Mouse (Mus musculus): ENCODE measurements around the gene Commd6. TPM values are rescaled to one million over a fixed set of nuclear protein-coding genes. Genes with fewer than 3 reads are reported as not detected.
"Not testable (repeated sequence)": the region's sequence is repeated elsewhere in the genome, so short reads cannot be mapped to it uniquely, and the experiment has no call there.

The Commd6 gene
- total RNA-seq, 2 experiments from 2014 or later: 26.0 to 29.4 TPM

GRCm38 (mm10) chr14:101613206-101613605 lies 27.3 kb downstream of the Commd6 start:
- intact Hi-C loops (cut with DNase I): no loop called here
- no peak for DNase-seq

DNA sequence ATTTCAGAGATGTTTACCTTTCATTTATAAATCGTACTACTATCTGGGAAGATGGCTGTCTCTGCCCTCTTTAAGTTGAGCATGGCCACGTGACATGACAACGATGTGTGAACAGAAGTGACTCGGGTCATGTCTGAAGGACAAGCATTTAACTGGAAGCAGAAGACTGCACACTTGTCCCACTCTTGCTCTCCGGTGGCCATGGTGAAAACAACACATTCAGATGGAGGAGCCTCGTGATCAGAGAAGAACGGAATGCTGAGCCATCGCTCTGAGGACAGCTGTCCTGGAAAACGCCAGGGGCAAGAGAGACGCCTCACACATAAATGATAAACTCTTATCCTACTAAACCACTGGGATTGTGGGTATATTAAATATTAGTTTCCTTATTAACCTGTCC lies 29.8 kb downstream of the Commd6 start:
- no peak for DNase-seq

DNA sequence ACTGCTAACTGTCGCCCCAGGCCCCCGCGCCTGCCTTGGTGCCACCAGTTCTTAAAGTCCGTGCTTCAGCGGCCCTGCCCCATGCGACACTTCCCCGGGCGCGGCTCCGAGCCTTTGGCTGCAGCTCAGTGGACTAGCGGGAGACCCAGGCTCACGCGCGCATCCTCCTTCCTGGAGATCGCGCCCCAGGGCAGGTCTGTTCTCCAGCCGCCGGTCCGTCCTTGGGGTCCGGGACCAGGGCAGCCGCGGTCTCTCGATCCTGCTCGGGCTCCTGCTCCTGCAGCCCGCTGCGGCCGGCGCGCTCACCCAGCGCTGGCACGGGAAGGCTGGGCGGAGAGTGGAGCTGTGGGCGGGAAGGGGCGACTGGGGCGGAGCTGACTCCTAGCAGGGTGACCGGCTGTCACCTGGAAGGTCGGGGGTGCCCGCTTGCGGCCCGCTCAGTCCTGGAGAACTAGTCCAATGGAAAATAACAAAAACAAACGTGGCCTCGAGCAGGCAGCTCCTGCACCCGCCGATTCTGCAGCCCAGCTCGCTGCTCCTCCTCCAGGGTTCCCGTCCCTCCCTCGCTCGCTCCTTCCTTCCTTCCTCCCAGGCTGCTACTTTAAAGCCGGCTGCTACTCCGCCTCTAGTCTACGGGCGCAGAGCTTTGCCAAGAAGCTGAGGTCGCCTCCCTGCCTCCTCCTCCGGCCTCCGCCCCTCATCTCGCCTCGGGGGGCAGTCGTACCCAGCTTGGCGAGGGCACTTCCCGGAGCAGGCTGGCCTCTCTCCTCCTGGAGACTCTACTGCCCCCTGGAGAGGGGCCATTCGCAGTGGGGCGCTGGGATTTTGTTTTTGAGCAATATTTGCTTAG lies 31.7 kb downstream of the Commd6 start, which contains the start of gene Tbc1d4:
Gene Tbc1d4 (minus strand): TSS at position 673 of the 850 bp plus-strand sequence.
- intact Hi-C loops (cut with DNase I): loop anchor here (1.0 to 5.0 kb wide), 2 partner anchors 91 to 146 kb away; no protein-coding TSS in a partner anchor
- DNase-seq: peak; percentile 83 to 86

More for the DNA sequence above, 29.8 kb downstream of the Commd6 start:
- intact Hi-C loops (cut with DNase I): no loop called here

DNA sequence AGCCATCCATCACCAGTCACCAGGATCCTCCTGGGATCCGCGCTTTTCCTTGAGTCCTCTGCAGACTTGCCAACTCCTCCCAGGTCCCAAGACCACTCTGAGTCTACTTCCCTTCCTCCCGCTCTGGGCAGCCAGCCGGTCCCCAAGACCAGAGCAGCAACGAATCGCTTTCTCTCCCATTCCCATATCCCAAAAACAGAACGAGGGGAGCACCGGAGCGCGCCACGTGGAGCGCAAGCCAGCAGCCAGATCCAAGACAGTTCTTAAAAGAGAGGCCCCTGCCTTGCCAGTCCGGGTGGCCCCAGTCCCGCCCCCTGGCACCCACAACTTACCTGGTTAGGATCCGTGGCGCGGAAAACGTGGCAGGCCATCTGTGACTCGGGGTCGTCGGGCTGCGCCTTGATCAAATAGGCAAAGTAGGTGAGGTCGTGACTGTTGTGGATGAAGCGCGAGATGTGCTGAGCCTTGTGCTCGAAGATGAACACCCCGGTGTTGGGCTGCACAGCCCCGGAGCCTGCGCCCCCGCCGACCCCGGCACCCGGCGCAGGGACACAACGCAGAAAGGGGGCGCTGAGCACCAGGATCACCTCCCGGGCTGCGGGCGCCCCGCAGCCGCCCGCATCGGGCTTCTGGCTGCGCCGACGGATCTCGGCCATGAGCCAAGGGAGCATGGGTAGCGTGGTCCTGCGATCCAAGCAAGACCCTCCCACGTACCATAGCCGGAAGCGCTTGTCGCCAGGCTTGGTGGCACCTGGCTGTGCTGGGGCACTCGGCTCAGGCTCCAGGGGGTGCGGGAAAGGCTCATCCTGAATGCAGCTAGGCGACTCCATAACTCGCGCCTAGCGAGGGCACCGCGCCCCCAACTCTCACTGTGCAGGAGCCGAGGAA lies 32.6 kb downstream of the Commd6 start:
- intact Hi-C loops (cut with DNase I): loop anchor here (1.0 to 5.0 kb wide), 2 partner anchors 91 to 146 kb away; no protein-coding TSS in a partner anchor
- DNase-seq: peak; percentile 29 to 41

- no peak for DNase-seq
- intact Hi-C loops (cut with DNase I): loop anchor here (5.0 kb wide), 1 partner anchor 144 kb away; no protein-coding TSS in a partner anchor
Measured at GRCm38 (mm10) chr14:101605843-101606242, 34.6 kb downstream of the Commd6 start.

- intact Hi-C loops (cut with DNase I): no loop called here
- no peak for DNase-seq
Measured at GRCm38 (mm10) chr14:101602851-101603250, 37.6 kb downstream of the Commd6 start.

GRCm38 (mm10) chr14:101597096-101597715 lies 43.3 kb downstream of the Commd6 start:
- intact Hi-C loops (cut with DNase I): no loop called here
- DNase-seq: no peak

- DNase-seq: no peak
- intact Hi-C loops (cut with DNase I): no loop called here
Measured at GRCm38 (mm10) chr14:101596691-101597090, 43.8 kb downstream of the Commd6 start.

- DNase-seq: no peak
- intact Hi-C loops (cut with DNase I): no loop called here
Measured at GRCm38 (mm10) chr14:101595301-101596080, 45.0 kb downstream of the Commd6 start.

DNA sequence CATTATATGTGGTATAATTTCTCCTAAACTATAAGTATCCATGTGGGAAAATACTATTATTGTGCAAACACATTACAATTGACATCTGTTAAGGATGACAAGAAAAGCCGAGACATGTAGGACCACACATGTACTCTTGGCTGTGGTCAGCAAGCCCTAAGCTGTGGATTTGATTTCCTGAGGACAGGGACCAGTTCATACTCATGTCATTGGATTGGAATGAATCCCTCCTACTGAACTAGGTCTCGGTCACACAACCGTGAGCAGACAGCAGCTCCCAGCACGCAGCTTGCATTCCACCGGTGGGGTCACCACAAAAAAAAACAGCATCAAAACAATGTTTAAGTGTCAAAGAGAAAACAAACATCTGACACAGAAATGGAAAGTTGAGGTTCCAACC lies 46.5 kb downstream of the Commd6 start:
- no peak for DNase-seq
- intact Hi-C loops (cut with DNase I): no loop called here

DNA sequence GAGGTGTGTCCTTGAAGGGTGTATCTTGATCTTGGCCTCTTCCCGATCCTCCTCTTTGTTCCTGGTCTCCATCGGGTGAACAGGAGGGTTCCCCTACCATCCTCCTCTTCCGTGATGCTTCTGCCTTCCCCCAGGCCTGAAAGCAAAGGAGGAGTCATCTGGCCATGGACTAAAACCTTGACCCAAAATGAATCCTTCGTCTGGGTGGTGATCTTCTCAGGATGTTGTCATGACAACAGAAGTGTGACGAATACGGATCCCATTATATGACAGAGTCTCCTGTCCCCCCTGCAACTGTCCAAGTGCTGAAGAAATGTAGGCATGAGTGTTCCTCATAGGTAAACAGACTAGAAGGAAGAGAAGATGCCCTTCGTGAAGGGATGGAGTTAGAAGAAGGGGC lies 47.1 kb downstream of the Commd6 start:
- DNase-seq: no peak

DNA sequence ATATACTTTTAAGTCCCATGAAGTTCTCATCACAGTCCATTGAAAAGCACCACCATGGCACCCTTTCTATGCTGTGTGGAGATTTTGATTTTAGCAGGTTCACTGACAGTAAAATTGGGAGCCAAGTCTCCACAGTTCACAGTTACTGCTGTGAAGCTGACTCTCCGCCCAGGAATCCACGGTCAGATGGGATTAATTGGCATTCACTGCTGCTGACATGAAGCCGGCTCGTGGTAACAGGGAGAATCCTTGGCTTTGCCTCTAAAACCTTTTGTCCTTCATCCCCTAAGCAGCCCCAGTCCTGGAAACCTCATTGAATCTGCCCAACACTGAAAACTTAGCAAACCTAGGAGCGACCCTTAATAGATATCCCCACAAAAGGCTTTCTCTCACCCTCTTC lies 49.4 kb downstream of the Commd6 start:
- DNase-seq: peak in 1 of 2 experiments; percentile 32
- intact Hi-C loops (cut with DNase I): no loop called here

More for the DNA sequence above, 47.1 kb downstream of the Commd6 start:
- intact Hi-C loops (cut with DNase I): no loop called here

- intact Hi-C loops (cut with DNase I); DNase-seq: not testable (repeated sequence)
Measured at GRCm38 (mm10) chr14:101588209-101588991, 52.1 kb downstream of the Commd6 start.

GRCm38 (mm10) chr14:101587366-101588040 lies 53.0 kb downstream of the Commd6 start:
- DNase-seq; intact Hi-C loops (cut with DNase I): not testable (repeated sequence)

GRCm38 (mm10) chr14:101586096-101586495 lies 54.4 kb downstream of the Commd6 start:
- intact Hi-C loops (cut with DNase I): no loop called here
- DNase-seq: peak in 1 of 2 experiments; percentile 18
